Mouse (Mus musculus): ENCODE data around the gene Sh2d4b. TPM values are rescaled to one million over a fixed set of nuclear protein-coding genes. Genes with fewer than 3 reads are reported as not detected.
A peak's percentile ranks its signal among the peaks of the same experiment; 100 is the strongest.

The Sh2d4b gene
- polyA plus RNA-seq, 1 experiment from 2014 or later = 1.7 TPM

DNA sequence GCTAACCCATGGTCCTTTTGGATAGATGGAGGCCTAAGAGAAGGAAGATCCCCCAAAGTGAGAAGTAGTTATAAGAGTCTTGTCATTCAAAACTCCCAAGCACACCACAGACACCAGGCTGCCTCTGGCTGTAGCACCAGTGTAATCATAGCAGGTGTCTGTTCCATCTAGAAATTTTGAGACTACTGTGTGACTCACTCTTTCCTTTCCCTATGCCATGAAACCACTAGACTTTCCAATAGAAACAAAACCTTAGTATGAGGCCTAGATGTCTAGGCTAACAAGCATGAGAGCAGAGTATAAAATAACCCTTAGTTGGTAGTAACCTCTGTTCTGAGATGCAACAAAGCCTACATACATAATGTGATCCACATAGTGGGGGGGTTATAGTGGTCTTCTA is 55.7 kb downstream of the Sh2d4b start:
- no peaks in the 10 kb centered on the region for H3K36me3 ChIP-seq (ENCODE audit: control insufficient read depth, insufficient read depth, low read length)
- no peak overlapping the region for H3K9ac ChIP-seq (replicated peaks; ENCODE audit: low read depth, low read length)
- H3K4me1 ChIP-seq (ENCODE audit: control insufficient read depth, insufficient read depth, low read length) = no peaks in the 10 kb centered on the region
- no peak for ATAC-seq (ENCODE audit: low read depth)
- H3K27ac ChIP-seq (ENCODE audit: low read depth, low read length) = no peak overlapping the region
- no peak overlapping the region for H3K4me2 ChIP-seq (ENCODE audit: low read depth, low read length)
- no peaks in the 10 kb centered on the region for H3K27me3 ChIP-seq (ENCODE audit: control insufficient read depth, insufficient read depth, low read length)
- no peaks in the 10 kb centered on the region for H3K9me3 ChIP-seq (ENCODE audit: control insufficient read depth, low read length)
- no peak overlapping the region for H3K4me3 ChIP-seq (ENCODE audit: low read depth, low read length)

DNA sequence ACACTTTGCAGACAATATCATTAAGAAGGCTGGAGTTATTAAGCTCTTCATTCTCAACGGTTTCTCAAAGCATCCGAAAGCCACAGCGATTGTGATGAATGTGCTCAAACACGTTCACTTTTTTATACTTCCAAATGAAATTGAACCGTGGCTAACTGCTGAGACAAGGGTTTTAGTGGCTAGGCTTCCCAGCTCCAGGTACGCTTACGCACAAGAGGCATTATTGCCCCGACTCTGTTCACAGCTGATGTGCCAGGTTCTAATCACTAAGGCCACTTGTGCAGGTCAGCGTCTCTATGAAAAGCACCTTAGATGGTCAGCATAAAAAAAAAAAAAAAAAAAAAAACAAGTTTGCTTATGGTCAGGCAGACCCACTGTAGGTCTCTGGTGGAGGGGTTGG is 62.6 kb downstream of the Sh2d4b start:
- H3K4me1 ChIP-seq (ENCODE audit: control insufficient read depth, insufficient read depth, low read length) = no peaks in the 10 kb centered on the region
- no peak overlapping the region for H3K27ac ChIP-seq (ENCODE audit: low read depth, low read length)
- WGBS = 41% methylated on average over 9 of the region's 9 CpGs
- H3K9ac ChIP-seq (replicated peaks; ENCODE audit: low read depth, low read length) = no peak overlapping the region
- no peak overlapping the region for H3K4me2 ChIP-seq (ENCODE audit: low read depth, low read length)
- H3K36me3 ChIP-seq (ENCODE audit: control insufficient read depth, insufficient read depth, low read length) = no peaks in the 10 kb centered on the region
- no peaks in the 10 kb centered on the region for H3K9me3 ChIP-seq (ENCODE audit: control insufficient read depth, low read length)
- no peak overlapping the region for H3K4me3 ChIP-seq (ENCODE audit: low read depth, low read length)
- H3K27me3 ChIP-seq (ENCODE audit: control insufficient read depth, insufficient read depth, low read length) = no peaks in the 10 kb centered on the region
- peak; percentile 53; the same call in 1 of the 2 replicates for ATAC-seq (ENCODE audit: low read depth)

DNA sequence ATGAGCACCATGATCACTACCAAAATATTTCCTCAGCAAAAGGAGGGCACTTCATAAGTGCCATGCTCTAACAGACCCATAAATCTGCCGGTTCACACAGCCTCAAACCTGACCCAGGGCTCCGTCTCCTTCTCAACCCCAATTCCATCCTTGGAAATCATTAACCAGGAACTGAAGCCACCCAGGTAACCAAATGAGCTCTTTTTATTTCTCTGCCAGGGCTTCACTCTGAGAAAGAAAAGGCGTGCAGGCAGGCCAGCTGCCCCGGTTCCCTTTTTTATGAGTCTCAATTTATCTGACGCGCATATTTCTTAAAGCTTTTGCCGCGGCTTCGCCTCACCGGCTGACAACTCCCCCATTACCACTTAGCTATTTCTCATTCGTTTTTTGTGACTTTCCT is 63.0 kb downstream of the Sh2d4b start:
- WGBS = 13% methylated on average over 11 of the region's 11 CpGs
- no peak overlapping the region for H3K9ac ChIP-seq (replicated peaks; ENCODE audit: low read depth, low read length)
- H3K27me3 ChIP-seq (ENCODE audit: control insufficient read depth, insufficient read depth, low read length) = no peaks in the 10 kb centered on the region
- no peak overlapping the region for H3K4me2 ChIP-seq (ENCODE audit: low read depth, low read length)
- no peaks in the 10 kb centered on the region for H3K9me3 ChIP-seq (ENCODE audit: control insufficient read depth, low read length)
- no peaks in the 10 kb centered on the region for H3K36me3 ChIP-seq (ENCODE audit: control insufficient read depth, insufficient read depth, low read length)
- no peaks in the 10 kb centered on the region for H3K4me1 ChIP-seq (ENCODE audit: control insufficient read depth, insufficient read depth, low read length)
- peak; percentile 35; the same call in 1 of the 2 replicates for ATAC-seq (ENCODE audit: low read depth)
- H3K4me3 ChIP-seq (ENCODE audit: low read depth, low read length) = no peak overlapping the region
- H3K27ac ChIP-seq (ENCODE audit: low read depth, low read length) = peak overlapping the region; percentile 55; the same call in 1 of the 2 replicates

DNA sequence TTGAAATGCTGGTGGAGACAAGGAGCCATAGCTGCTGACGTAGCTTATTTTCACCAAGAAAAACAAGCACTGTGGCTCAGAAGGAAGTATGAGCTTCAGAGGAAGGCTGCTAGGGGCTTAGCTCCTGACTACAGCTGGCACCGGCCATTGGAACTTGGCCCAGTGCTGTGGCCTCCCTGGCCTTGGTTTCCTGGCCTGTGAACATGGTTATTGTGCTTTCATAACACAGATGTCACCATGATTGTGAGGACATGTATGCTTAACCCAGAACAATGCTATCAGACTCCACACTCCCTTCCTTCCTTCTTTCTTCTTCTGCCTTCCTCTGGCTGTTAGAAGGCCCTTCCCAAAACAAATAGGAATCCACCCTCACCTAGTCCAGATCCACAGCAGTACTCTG is 75.0 kb downstream of the Sh2d4b start:
- Histone ChIP-seq H3K27me3 (ENCODE audit: control insufficient read depth, insufficient read depth, low read length) (no peaks in the 10 kb centered on the region), H3K4me3 (ENCODE audit: low read depth, low read length) (no peak overlapping the region), H3K9me3 (ENCODE audit: control insufficient read depth, low read length) (no peaks in the 10 kb centered on the region), H3K4me1 (ENCODE audit: control insufficient read depth, insufficient read depth, low read length) (no peaks in the 10 kb centered on the region), H3K27ac (ENCODE audit: low read depth, low read length) (no peak overlapping the region), H3K9ac (replicated peaks; ENCODE audit: low read depth, low read length) (no peak overlapping the region), H3K36me3 (ENCODE audit: control insufficient read depth, insufficient read depth, low read length) (no peaks in the 10 kb centered on the region), H3K4me2 (ENCODE audit: low read depth, low read length) (no peak overlapping the region)
- 81% methylated on average over 2 of the region's 2 CpGs for WGBS
- no peak for ATAC-seq (ENCODE audit: low read depth)

DNA sequence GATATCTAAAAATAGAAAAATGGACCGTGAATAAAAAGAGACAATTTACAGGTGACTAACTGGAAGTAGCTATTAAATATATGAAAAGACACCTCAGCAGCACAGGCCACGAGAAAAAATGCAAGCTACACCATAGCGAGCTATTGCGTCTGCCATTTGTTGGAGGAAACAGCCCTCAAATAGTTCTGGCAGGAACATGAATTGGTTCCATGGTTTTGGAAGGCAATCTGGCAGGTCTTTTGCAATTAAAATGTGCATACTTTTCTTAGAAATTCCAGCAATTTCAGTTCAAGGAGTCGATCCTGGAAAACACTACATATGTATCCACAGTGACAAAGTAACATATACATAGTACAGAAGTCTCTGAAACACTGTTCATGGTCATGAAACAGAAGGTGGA is 76.4 kb downstream of the Sh2d4b start:
- WGBS = 93% methylated on average over 5 of the region's 5 CpGs
- Histone ChIP-seq H3K9ac (replicated peaks; ENCODE audit: low read depth, low read length) (no peak overlapping the region), H3K4me1 (ENCODE audit: control insufficient read depth, insufficient read depth, low read length) (no peaks in the 10 kb centered on the region), H3K4me2 (ENCODE audit: low read depth, low read length) (no peak overlapping the region), H3K4me3 (ENCODE audit: low read depth, low read length) (no peak overlapping the region), H3K27ac (ENCODE audit: low read depth, low read length) (no peak overlapping the region), H3K36me3 (ENCODE audit: control insufficient read depth, insufficient read depth, low read length) (no peaks in the 10 kb centered on the region), H3K9me3 (ENCODE audit: control insufficient read depth, low read length) (no peaks in the 10 kb centered on the region), H3K27me3 (ENCODE audit: control insufficient read depth, insufficient read depth, low read length) (no peaks in the 10 kb centered on the region)
- no peak for ATAC-seq (ENCODE audit: low read depth)

DNA sequence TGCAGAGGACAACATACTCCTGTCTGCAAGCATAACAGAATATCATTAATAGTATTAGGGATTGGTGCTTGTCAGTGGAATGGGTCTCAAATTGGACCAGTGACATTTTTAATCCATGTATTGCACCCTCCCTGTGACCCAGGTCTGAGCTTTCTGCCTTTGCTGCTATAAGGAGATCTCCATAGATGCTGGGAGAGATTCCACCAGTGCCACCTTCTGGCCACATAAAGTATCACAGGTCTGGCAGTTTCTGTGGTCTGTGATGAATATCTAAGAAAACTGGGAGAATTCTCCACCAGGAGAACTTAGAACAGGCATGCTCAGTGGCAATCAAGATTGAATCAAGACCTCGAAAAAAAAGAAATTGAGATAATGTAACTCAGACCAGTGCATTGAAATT is 101.5 kb downstream of the Sh2d4b start:
- no peak overlapping the region for H3K9ac ChIP-seq (replicated peaks; ENCODE audit: low read depth, low read length)
- H3K4me3 ChIP-seq (ENCODE audit: low read depth, low read length) = no peak overlapping the region
- no peaks in the 10 kb centered on the region for H3K27me3 ChIP-seq (ENCODE audit: control insufficient read depth, insufficient read depth, low read length)
- H3K27ac ChIP-seq (ENCODE audit: low read depth, low read length) = no peak overlapping the region
- H3K36me3 ChIP-seq (ENCODE audit: control insufficient read depth, insufficient read depth, low read length) = no peaks in the 10 kb centered on the region
- no peak overlapping the region for H3K4me2 ChIP-seq (ENCODE audit: low read depth, low read length)
- H3K9me3 ChIP-seq (ENCODE audit: control insufficient read depth, low read length) = no peaks in the 10 kb centered on the region
- ATAC-seq (ENCODE audit: low read depth) = peak; percentile 77; the same call in 1 of the 2 replicates
- H3K4me1 ChIP-seq (ENCODE audit: control insufficient read depth, insufficient read depth, low read length) = no peaks in the 10 kb centered on the region
- WGBS = 58% methylated on average over 1 of the region's 1 CpGs

DNA sequence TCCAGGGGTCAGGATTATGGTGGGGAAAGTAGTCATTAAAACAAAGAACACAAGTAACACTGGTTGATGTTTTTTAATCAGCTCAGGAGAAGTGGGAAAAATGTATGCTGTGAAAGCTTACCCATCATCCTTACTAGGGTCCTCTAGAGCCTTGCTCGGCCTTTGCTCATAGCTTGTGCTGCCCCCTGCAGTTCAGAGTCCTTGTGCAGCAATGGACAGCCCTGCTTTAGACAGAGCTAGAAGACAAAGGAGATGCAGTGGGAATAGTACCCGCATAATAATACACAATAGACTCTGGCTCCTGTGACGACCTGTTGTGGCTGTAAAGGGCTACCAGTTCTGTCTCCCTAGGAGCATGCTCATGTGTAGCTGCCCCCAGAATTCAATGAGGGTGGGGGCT is 104.0 kb downstream of the Sh2d4b start:
- 19% methylated on average over 3 of the region's 3 CpGs for WGBS
- Histone ChIP-seq H3K4me3 (ENCODE audit: low read depth, low read length) (no peak overlapping the region), H3K9me3 (ENCODE audit: control insufficient read depth, low read length) (no peaks in the 10 kb centered on the region), H3K27me3 (ENCODE audit: control insufficient read depth, insufficient read depth, low read length) (no peaks in the 10 kb centered on the region), H3K4me1 (ENCODE audit: control insufficient read depth, insufficient read depth, low read length) (no peaks in the 10 kb centered on the region), H3K27ac (ENCODE audit: low read depth, low read length) (no peak overlapping the region), H3K36me3 (ENCODE audit: control insufficient read depth, insufficient read depth, low read length) (no peaks in the 10 kb centered on the region), H3K9ac (replicated peaks; ENCODE audit: low read depth, low read length) (no peak overlapping the region), H3K4me2 (ENCODE audit: low read depth, low read length) (no peak overlapping the region)
- ATAC-seq (ENCODE audit: low read depth) = peak; percentile 46; the same call in 1 of the 2 replicates

DNA sequence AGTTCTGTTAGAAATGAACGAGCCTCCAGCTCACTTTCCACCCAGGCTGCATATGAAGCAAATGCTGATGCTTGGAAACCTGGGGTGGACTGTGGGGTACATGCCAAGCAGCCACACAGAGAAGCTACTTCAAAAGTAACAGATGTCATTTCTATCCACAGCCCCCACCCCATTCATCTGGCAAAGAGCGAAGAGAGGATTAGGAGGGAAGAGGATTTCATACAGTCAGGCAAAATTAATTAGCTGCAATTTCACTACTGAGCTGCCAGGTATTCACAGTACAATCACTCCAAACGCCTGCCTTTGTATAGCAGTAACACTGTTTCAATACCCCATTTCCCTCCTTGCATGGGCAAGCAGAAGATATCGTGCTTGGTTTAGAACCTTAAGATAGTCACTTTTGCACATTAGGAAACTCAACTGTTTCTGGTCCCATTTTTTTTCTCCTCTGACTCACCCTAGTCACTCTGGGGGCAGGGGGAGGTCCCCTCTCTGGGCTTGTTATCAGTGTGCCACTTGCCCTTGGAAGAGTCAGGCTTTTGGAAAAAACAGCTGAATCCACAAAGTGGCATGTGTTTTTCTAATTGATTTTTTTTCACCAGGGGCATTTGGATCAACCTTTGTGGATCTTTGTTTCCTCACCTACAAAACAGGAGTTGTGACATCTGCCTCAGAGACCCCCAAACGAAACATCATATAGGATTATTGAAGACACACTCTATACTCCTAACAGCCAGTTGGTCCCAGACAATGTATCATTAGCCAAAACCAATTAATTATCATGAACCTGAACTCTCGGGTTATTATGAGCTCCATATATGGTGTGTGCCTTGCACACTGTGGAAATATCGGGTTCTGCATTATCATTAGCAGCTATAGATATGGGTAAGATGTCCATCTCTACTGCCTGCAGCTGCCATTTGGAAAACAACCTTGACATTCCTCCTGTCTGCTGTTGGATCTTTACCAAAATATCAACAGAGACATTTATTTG is 123.7 kb downstream of the Sh2d4b start:
- H3K9ac ChIP-seq (replicated peaks; ENCODE audit: low read depth, low read length) = no peak overlapping the region
- no peak overlapping the region for H3K4me2 ChIP-seq (ENCODE audit: low read depth, low read length)
- H3K27me3 ChIP-seq (ENCODE audit: control insufficient read depth, insufficient read depth, low read length) = no peaks in the 10 kb centered on the region
- H3K9me3 ChIP-seq (ENCODE audit: control insufficient read depth, low read length) = no peaks in the 10 kb centered on the region
- WGBS = 70% methylated on average over 7 of the region's 7 CpGs
- H3K4me1 ChIP-seq (ENCODE audit: control insufficient read depth, insufficient read depth, low read length) = no peaks in the 10 kb centered on the region
- H3K4me3 ChIP-seq (ENCODE audit: low read depth, low read length) = no peak overlapping the region
- ATAC-seq (ENCODE audit: low read depth) = no peak
- H3K36me3 ChIP-seq (ENCODE audit: control insufficient read depth, insufficient read depth, low read length) = no peaks in the 10 kb centered on the region
- H3K27ac ChIP-seq (ENCODE audit: low read depth, low read length) = no peak overlapping the region
